25 mouse cellular contexts compared by ENCODE assay signal in the genomic region with DNA sequence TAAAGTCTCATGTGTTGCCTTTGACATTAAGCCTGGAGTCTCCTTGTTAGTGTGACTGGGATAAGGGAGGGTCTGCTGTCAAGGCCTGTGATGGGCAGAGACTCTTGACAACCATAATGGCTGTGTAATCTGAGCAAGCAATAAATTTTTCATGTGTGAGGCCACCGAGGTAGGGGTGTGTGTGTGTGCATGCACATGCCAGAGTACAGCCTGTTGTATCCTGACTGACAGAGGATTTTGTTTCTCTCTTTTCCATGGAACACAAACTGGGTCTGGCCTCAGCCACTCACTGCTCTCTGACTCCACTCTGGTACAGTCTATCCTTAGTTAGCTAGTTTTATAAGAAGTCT. TPM values are rescaled to one million over a fixed set of nuclear protein-coding genes. Genes with fewer than 3 reads are reported as not detected.
DNase-seq lines count a peak whose midpoint lies in the region; ATAC-seq and TF ChIP-seq lines count a peak whose summit lies in the region.
"Had no signal": no experiment of that assay in that cellular context is flagged by ENCODE, and none has a peak within 500 bp of the region (broad histone marks: within the 10 kb centered on the region; RNA-seq: fewer than 3 reads in every experiment).

No protein-coding gene starts in this region.

- no peak overlapping the region for H3K27ac ChIP-seq in intestine, embryonic 16.5 days (ENCODE audit: low read length)
- no peak overlapping the region for H3K27ac ChIP-seq in intestine, embryonic 15.5 days
- no peak overlapping the region for H3K27ac ChIP-seq in kidney, embryonic 16.5 days (ENCODE audit: low read length)
- H3K27ac ChIP-seq in limb, embryonic 14.5 days (replicated peaks; ENCODE audit: low read depth, low read length): 0 out of 2 replicates have a peak overlapping the region, but pooled peaks have one; percentile 19
- H3K27ac ChIP-seq: embryonic facial prominence, embryonic 15.5 days; gastrocnemius, adult 2 months; heart, embryonic 13.5 days; hindbrain, embryonic 14.5 days had no signal

- DNase-seq in kidney, postnatal 10 days: no peak
- DNase-seq in testis, postnatal 10 days (ENCODE audit: low spot score): peak; percentile 23
- no peak for DNase-seq in testis, postnatal 14 days (ENCODE audit: low spot score)
- DNase-seq in limb, embryonic 14.5 days (ENCODE audit: low spot score): no peak
- DNase-seq: adrenal gland, adult 2 months; adrenal gland, postnatal 14 days; cerebellum, adult 11 months; cerebellum, adult 2 months; cerebellum, adult 9-11 months; cerebellum, postnatal 25 days; forebrain, postnatal 0 days; gastrocnemius, adult 2 months; gastrocnemius, postnatal 14 days; heart, adult 18-20 months; heart, postnatal 14 days; heart, postnatal 4 days had no signal

- H3K4me1 ChIP-seq in intestine, embryonic 16.5 days (ENCODE audit: control insufficient read depth, insufficient read depth, low read length): no peaks in the 10 kb centered on the region; the same call in 1 of the 2 replicates
- no peaks in the 10 kb centered on the region for H3K4me1 ChIP-seq in intestine, embryonic 15.5 days (replicated peaks)
- no peaks in the 10 kb centered on the region for H3K4me1 ChIP-seq in kidney, embryonic 16.5 days (ENCODE audit: insufficient read depth, low read length)
- peaks cover 6% of the 10 kb centered on the region; the same call in 1 of the 2 replicates for H3K4me1 ChIP-seq in limb, embryonic 14.5 days (ENCODE audit: control insufficient read depth, insufficient read depth, low read length)

- no peak overlapping the region for H3K9ac ChIP-seq in intestine, embryonic 16.5 days (ENCODE audit: low read depth, low read length)
- H3K9ac ChIP-seq in intestine, embryonic 15.5 days: no peak overlapping the region
- H3K9ac ChIP-seq in kidney, embryonic 16.5 days (replicated peaks; ENCODE audit: low read length): no peak overlapping the region
- no peak overlapping the region for H3K9ac ChIP-seq in limb, embryonic 14.5 days (ENCODE audit: low read depth, low read length, severe bottlenecking)
- H3K9ac ChIP-seq: embryonic facial prominence, embryonic 15.5 days; forebrain, postnatal 0 days; heart, embryonic 13.5 days; hindbrain, embryonic 14.5 days had no signal

- no peak for TF ChIP-seq POLR2A in limb, embryonic 14.5 days (IDR thresholded peaks at IDR 0.05; ENCODE audit: borderline replicate concordance, extremely low read depth, insufficient read depth, insufficient read length)

- no peak overlapping the region for H3K4me3 ChIP-seq in intestine, embryonic 16.5 days (ENCODE audit: low read length)
- H3K4me3 ChIP-seq in intestine, embryonic 15.5 days (replicated peaks): no peak overlapping the region
- H3K4me3 ChIP-seq in kidney, embryonic 16.5 days (ENCODE audit: low read length): no peak overlapping the region
- H3K4me3 ChIP-seq in limb, embryonic 14.5 days (replicated peaks; ENCODE audit: low read length): no peak overlapping the region
- H3K4me3 ChIP-seq: embryonic facial prominence, embryonic 15.5 days; gastrocnemius, adult 2 months; heart, embryonic 13.5 days had no signal

- no peaks in the 10 kb centered on the region for H3K27me3 ChIP-seq in intestine, embryonic 16.5 days (replicated peaks; ENCODE audit: control insufficient read depth, insufficient read depth, low read length)
- no peaks in the 10 kb centered on the region for H3K27me3 ChIP-seq in intestine, embryonic 15.5 days (replicated peaks)
- H3K27me3 ChIP-seq in kidney, embryonic 16.5 days (ENCODE audit: insufficient read depth, low read length): no peaks in the 10 kb centered on the region
- H3K27me3 ChIP-seq in limb, embryonic 14.5 days (ENCODE audit: control insufficient read depth, insufficient read depth, low read length): no peaks in the 10 kb centered on the region
- H3K27me3 ChIP-seq: embryonic facial prominence, embryonic 15.5 days had no signal

- peak; percentile 58; the same call in 1 of the 2 replicates for ATAC-seq in intestine, embryonic 16.5 days
- ATAC-seq in intestine, embryonic 15.5 days: no peak
- ATAC-seq in kidney, embryonic 16.5 days (ENCODE audit: low FRiP score, low TSS enrichment): peak; percentile 44; the same call in 1 of the 2 replicates
- peak; percentile 37; the same call in 1 of the 2 replicates for ATAC-seq in limb, embryonic 14.5 days (ENCODE audit: low FRiP score, low read depth)
- no peak for ATAC-seq in monocyte, adult 5-6 weeks (replicated peaks; ENCODE audit: insufficient number of reproducible peaks, low FRiP score, low TSS enrichment, poor library complexity, severe bottlenecking)
- ATAC-seq: CD4-positive, CD25-positive, alpha-beta regulatory T cell, adult 4 months; forebrain, embryonic 14.5 days; forebrain, postnatal 0 days had no signal

- no peaks in the 10 kb centered on the region for H3K36me3 ChIP-seq in intestine, embryonic 16.5 days (ENCODE audit: control insufficient read depth, insufficient read depth, low read length)
- H3K36me3 ChIP-seq in intestine, embryonic 15.5 days: no peaks in the 10 kb centered on the region
- peaks cover 2% of the 10 kb centered on the region; the same call in 1 of the 2 replicates for H3K36me3 ChIP-seq in kidney, embryonic 16.5 days (ENCODE audit: insufficient read depth, low read length)
- H3K36me3 ChIP-seq in limb, embryonic 14.5 days (ENCODE audit: control insufficient read depth, insufficient read depth, low read length): peaks cover 8% of the 10 kb centered on the region; the same call in 1 of the 2 replicates

- no peaks in the 10 kb centered on the region for H3K9me3 ChIP-seq in intestine, embryonic 16.5 days (ENCODE audit: control insufficient read depth, low read length)
- no peaks in the 10 kb centered on the region for H3K9me3 ChIP-seq in intestine, embryonic 15.5 days
- no peaks in the 10 kb centered on the region for H3K9me3 ChIP-seq in kidney, embryonic 16.5 days (ENCODE audit: low read length)
- H3K9me3 ChIP-seq in limb, embryonic 14.5 days (ENCODE audit: control insufficient read depth, low read length): no peaks in the 10 kb centered on the region
- H3K9me3 ChIP-seq: embryonic facial prominence, embryonic 15.5 days; heart, embryonic 13.5 days had no signal

- WGBS in intestine, embryonic 16.5 days: 23% methylated on average over 1 of the region's 1 CpGs
- 27% methylated on average over 1 of the region's 1 CpGs for WGBS in intestine, embryonic 15.5 days
- WGBS in kidney, embryonic 16.5 days: 9% methylated on average over 1 of the region's 1 CpGs
- 7% methylated on average over 1 of the region's 1 CpGs for WGBS in limb, embryonic 14.5 days

- no peak overlapping the region for H3K4me2 ChIP-seq in intestine, embryonic 16.5 days (ENCODE audit: low read depth, low read length)
- no peak overlapping the region for H3K4me2 ChIP-seq in intestine, embryonic 15.5 days (replicated peaks)
- no peak overlapping the region for H3K4me2 ChIP-seq in kidney, embryonic 16.5 days (replicated peaks; ENCODE audit: low read depth, low read length)
- H3K4me2 ChIP-seq in limb, embryonic 14.5 days (replicated peaks; ENCODE audit: low read depth, low read length, severe bottlenecking): no peak overlapping the region
- H3K4me2 ChIP-seq: embryonic facial prominence, embryonic 15.5 days; heart, embryonic 13.5 days; hindbrain, embryonic 14.5 days had no signal

RNA-seq across cellular contexts. Expression of a gene that starts 8.5 kb away (rescaled TPM):
- 2.0 and 2.4 TPM in 2 replicates for polyA plus RNA-seq in intestine, embryonic 16.5 days (2015; fragmentation: Nextera tagmentation; extraction: Ambion mirVana)
- 3.2 and 3.4 TPM in 2 replicates for polyA plus RNA-seq in intestine, embryonic 15.5 days (2015; fragmentation: Nextera tagmentation; extraction: Ambion mirVana)
- 3.3 and 4.3 TPM in 2 replicates for polyA plus RNA-seq in kidney, embryonic 16.5 days (2015; fragmentation: Nextera tagmentation; extraction: Ambion mirVana)
- polyA plus RNA-seq in limb, embryonic 14.5 days (2012; rRNA removed): 16.6 and 22.0 TPM in 2 replicates
- polyA plus RNA-seq in limb, embryonic 14.5 days (2014; fragmentation: Nextera tagmentation; extraction: Ambion mirVana): 4.3 and 4.5 TPM in 2 replicates
- 2.0 TPM in 1 of 3 replicates, not detected in the others for total RNA-seq in monocyte, adult 5-6 weeks (2017)

RNA-seq across cellular contexts. Expression of a gene that starts 8.7 kb away (rescaled TPM):
- polyA plus RNA-seq in intestine, embryonic 16.5 days (2015; fragmentation: Nextera tagmentation; extraction: Ambion mirVana): 13.3 and 14.4 TPM in 2 replicates
- 13.8 and 14.0 TPM in 2 replicates for polyA plus RNA-seq in intestine, embryonic 15.5 days (2015; fragmentation: Nextera tagmentation; extraction: Ambion mirVana)
- polyA plus RNA-seq in kidney, embryonic 16.5 days (2015; fragmentation: Nextera tagmentation; extraction: Ambion mirVana): 19.1 and 19.7 TPM in 2 replicates
- 16.1 and 19.0 TPM in 2 replicates for polyA plus RNA-seq in limb, embryonic 14.5 days (2012; rRNA removed)
- 20.2 and 23.2 TPM in 2 replicates for polyA plus RNA-seq in limb, embryonic 14.5 days (2014; fragmentation: Nextera tagmentation; extraction: Ambion mirVana)
- 0.85 to 1.4 TPM (median 1.2 TPM) in 3 replicates for total RNA-seq in monocyte, adult 5-6 weeks (2017)

Comparison
In these comparisons a context has a peak if more than half of its experiments do, and no peak if none do; other contexts are left out.
1. ATAC-seq: peak in intestine, embryonic 16.5 days (single experiment), kidney, embryonic 16.5 days (single experiment) and limb, embryonic 14.5 days (single experiment); none in intestine, embryonic 15.5 days (single experiment) and monocyte, adult 5-6 weeks (single experiment).